Mouse (Mus musculus): ENCODE measurements around the gene Klhdc3.

DNA sequence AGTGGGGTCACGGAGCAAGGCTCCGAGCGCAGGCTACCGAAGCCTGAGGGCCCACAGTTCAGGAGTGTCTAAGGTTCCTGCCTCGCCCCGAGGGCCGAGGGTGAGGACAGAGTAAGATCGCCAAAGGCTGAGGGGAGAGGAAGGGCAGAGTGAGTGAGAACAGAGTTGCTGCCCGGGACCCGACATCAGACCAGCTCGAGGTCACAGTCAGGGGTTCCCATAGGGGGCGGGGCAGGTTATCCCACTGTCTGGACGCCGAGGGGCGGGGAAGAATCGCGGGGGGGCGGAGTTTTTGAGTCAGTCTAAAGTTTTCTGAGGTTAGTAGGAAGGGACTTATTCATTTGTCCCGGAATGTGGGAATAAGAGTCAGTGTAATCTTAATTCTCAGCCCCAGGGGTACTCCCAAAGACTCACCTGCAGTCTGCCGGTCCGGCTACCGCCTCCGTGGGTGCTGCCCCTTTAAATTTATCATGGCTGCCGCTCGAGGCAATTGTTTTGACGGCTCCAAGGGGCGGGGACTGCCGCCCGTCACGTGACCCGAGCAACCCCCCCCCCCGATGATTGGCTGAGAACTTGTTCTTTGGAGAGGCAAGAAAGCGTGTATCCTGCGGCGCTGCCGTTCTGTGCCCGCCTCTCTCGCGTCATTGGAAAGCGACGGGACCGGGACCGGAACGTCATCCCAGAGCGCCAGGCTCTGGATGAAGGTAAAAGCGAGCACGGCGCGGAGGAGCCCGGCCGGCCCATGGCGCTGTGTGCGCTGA is 35.0 kb downstream of the Klhdc3 start, which contains the start of the genes Klc4 and Mrpl2:
- TF ChIP-seq FLI1 (IDR thresholded peaks at IDR 0.05; ENCODE audit: low read length), result no peak
- TF ChIP-seq GATA1 (IDR thresholded peaks at IDR 0.05; ENCODE audit: borderline replicate concordance, low read length), result no peak
